Mouse (Mus musculus): ENCODE measurements at regions not wholly inside any gene's neighbourhood (a gene's known extent, or its start where the extent isn't known, plus 50 kb on each side); places are given as distances from the start of the nearest gene placed in this dataset.

GRCm38 (mm10) chr17:80827896-80828295 lies 99.6 kb upstream of the Map4k3 start:
- TF ChIP-seq POLR2A (IDR thresholded peaks at IDR 0.05; ENCODE audit: extremely low read depth, insufficient read depth, low read length) (no peak), CTCF (IDR thresholded peaks at IDR 0.05; ENCODE audit: low read depth, low read length) (no peak)

Measured in liver, adult 2 months (tissue).